Mouse (Mus musculus) adrenal gland, adult 8-10 months (tissue): ENCODE data around the gene Olfr95. TPM values are rescaled to one million over a fixed set of nuclear protein-coding genes. Genes with fewer than 3 reads are reported as not detected.

Experiments
- total RNA-seq, 4 experiments: library from RNA; stranded (reverse); gene quantifications; 2 replicates each; pipeline ENCODE4 v1.2.4; 2022

Gene Olfr95
- total RNA-seq, 4 experiments from 2014 or later, result not detected

Other genes with a start within 250 kb of the Olfr95 start
- not detected for gene 2410137M14Rik, start 231.9 kb downstream of the Olfr95 start, total RNA-seq
- gene H2-M5, start 223.6 kb downstream of the Olfr95 start, total RNA-seq, result under 1 TPM in 1 of 4 experiments, not detected in 3; 0.14 TPM
- 1 to 10 TPM; 2.0 to 2.6 (median 2.3) TPM for gene Zfp57, start 212.0 kb downstream of the Olfr95 start, total RNA-seq
- gene Mog, start 189.7 kb downstream of the Olfr95 start, total RNA-seq, result not detected
- 10 to 100 TPM; 25.3 to 63.8 (median 50.8) TPM for gene Gabbr1, start 167.2 kb downstream of the Olfr95 start, total RNA-seq
- not detected for gene Olfr90, start 124.6 kb downstream of the Olfr95 start, total RNA-seq
- not detected for gene Olfr91, start 114.8 kb downstream of the Olfr95 start, total RNA-seq
- gene Olfr92, start 93.0 kb downstream of the Olfr95 start, total RNA-seq, result not detected
- gene Olfr93, start 51.6 kb downstream of the Olfr95 start, total RNA-seq, result not detected
- 1 to 10 TPM in 1 of 4 experiments, under 1 TPM in 2, not detected in 1; 0.31 to 3.1 (median 0.65) TPM for gene Ubd, start 19.2 kb downstream of the Olfr95 start, total RNA-seq
- not detected for gene Olfr94, start 12.1 kb downstream of the Olfr95 start, total RNA-seq
- gene Olfr96, start 7.0 kb upstream of the Olfr95 start, total RNA-seq, result not detected
- gene Olfr97, start 24.2 kb upstream of the Olfr95 start, total RNA-seq, result not detected
- not detected for gene Olfr98, start 50.6 kb upstream of the Olfr95 start, total RNA-seq
- 1 to 10 TPM; 5.5 to 8.0 (median 6.8) TPM for gene H2-M3, start 57.1 kb upstream of the Olfr95 start, total RNA-seq
- not detected for gene Olfr99, start 70.3 kb upstream of the Olfr95 start, total RNA-seq
- gene Olfr101, start 91.2 kb upstream of the Olfr95 start, total RNA-seq, result not detected
- gene Olfr102, start 103.9 kb upstream of the Olfr95 start, total RNA-seq, result not detected
- gene Olfr103, start 126.6 kb upstream of the Olfr95 start, total RNA-seq, result not detected
- gene Olfr104-ps, start 146.5 kb upstream of the Olfr95 start, total RNA-seq, result not detected
- gene Olfr105-ps, start 165.9 kb upstream of the Olfr95 start, total RNA-seq, result not detected
- gene Olfr106-ps, start 177.3 kb upstream of the Olfr95 start, total RNA-seq, result not detected
- gene Olfr107, start 186.1 kb upstream of the Olfr95 start, total RNA-seq, result not detected
- not detected for gene Olfr108, start 232.4 kb upstream of the Olfr95 start, total RNA-seq
- gene Olfr109, start 245.8 kb upstream of the Olfr95 start, total RNA-seq, result not detected